Comparison of ENCODE assay signal across 8 mouse cellular contexts in genomic region chr12:85110698-85111592, GRCm38 (mm10). TPM values are rescaled to one million over a fixed set of nuclear protein-coding genes. Genes with fewer than 3 reads are reported as not detected.
DNase-seq lines count a peak whose midpoint lies in the region; ATAC-seq lines count a peak whose summit lies in the region.

Prox2 (minus strand) TSS chr12:85110759.
Dlst (plus strand) TSS chr12:85110833.

- peak within 1 kb of the TSS; percentile 86 for H3K4me2 ChIP-seq in midbrain, embryonic 11.5 days

- peaks cover 25% of the 10 kb centered on the region for H3K36me3 ChIP-seq in embryonic facial prominence, embryonic 10.5 days (replicated peaks)
- no peaks in the 10 kb centered on the region for H3K36me3 ChIP-seq in midbrain, embryonic 11.5 days (ENCODE audit: control insufficient read depth, insufficient read depth, low read length)

- intact Hi-C loops in left cerebral cortex, postnatal 4 days (cut with DNase I) = no loop called here

- H3K27ac ChIP-seq in embryonic facial prominence, embryonic 10.5 days (replicated peaks) = peak within 1 kb of the TSS; percentile 93
- H3K27ac ChIP-seq in midbrain, embryonic 11.5 days (ENCODE audit: low read depth, low read length) = peak within 1 kb of the TSS; percentile 56; the same call in 1 of the 2 replicates

- ATAC-seq in granulocyte monocyte progenitor cell, adult 5-6 weeks (replicated peaks; ENCODE audit: poor library complexity, severe bottlenecking) = peak; percentile 76
- ATAC-seq in midbrain, embryonic 11.5 days (ENCODE audit: low FRiP score) = peak; percentile 94

- H3K9me3 ChIP-seq in embryonic facial prominence, embryonic 10.5 days = no peaks in the 10 kb centered on the region
- H3K9me3 ChIP-seq in midbrain, embryonic 11.5 days (ENCODE audit: control insufficient read depth, low read length) = no peaks in the 10 kb centered on the region

- H3K4me3 ChIP-seq in embryonic facial prominence, embryonic 10.5 days = peak within 1 kb of the TSS; percentile 95
- peak within 1 kb of the TSS; percentile 97 for H3K4me3 ChIP-seq in midbrain, embryonic 11.5 days (ENCODE audit: low read depth, low read length)

- under 1% methylated on average over 83 of the region's 83 CpGs for WGBS in embryonic facial prominence, embryonic 10.5 days
- WGBS in midbrain, embryonic 11.5 days = under 1% methylated on average over 83 of the region's 83 CpGs

- H3K27me3 ChIP-seq in embryonic facial prominence, embryonic 10.5 days (replicated peaks; ENCODE audit: low read depth, poor library complexity, severe bottlenecking) = 0 out of 2 replicates have a peak, but pooled peaks cover 8% of the 10 kb centered on the region
- H3K27me3 ChIP-seq in midbrain, embryonic 11.5 days (ENCODE audit: control insufficient read depth, insufficient read depth, low read length) = no peaks in the 10 kb centered on the region

- H3K4me1 ChIP-seq in embryonic facial prominence, embryonic 10.5 days = peaks cover 42% of the 10 kb centered on the region
- H3K4me1 ChIP-seq in midbrain, embryonic 11.5 days (ENCODE audit: control insufficient read depth, insufficient read depth, low read length) = peaks cover 21% of the 10 kb centered on the region

- peak within 1 kb of the TSS; percentile 95 for H3K9ac ChIP-seq in midbrain, embryonic 11.5 days (ENCODE audit: low read length)

- peak; percentile 95 for DNase-seq in adrenal gland, postnatal 14 days
- peak; percentile 92 for DNase-seq in embryonic facial prominence, embryonic 10.5 days (ENCODE audit: low spot score)
- DNase-seq in kidney, adult 11 months = peak; percentile 82
- DNase-seq in left cerebral cortex, postnatal 4 days = peak; percentile 90
- DNase-seq in midbrain, embryonic 11.5 days (ENCODE audit: low spot score, missing footprints) = peak; percentile 99
- DNase-seq in right cerebral cortex, postnatal 4 days = peak; percentile 86
- peak; percentile 89 for DNase-seq in yolk sac, embryonic 10.5 days (ENCODE audit: low spot score)

RNA-seq across cellular contexts. Expression of gene Prox2, which starts in this region (rescaled TPM):
- total RNA-seq in adrenal gland, postnatal 14 days (2021) = 4.7 and 6.7 TPM in 2 replicates
- polyA plus RNA-seq in embryonic facial prominence, embryonic 10.5 days (2016; fragmentation: Nextera tagmentation; extraction: Ambion mirVana) = 2.9 and 3.7 TPM in 2 replicates
- total RNA-seq in granulocyte monocyte progenitor cell, adult 5-6 weeks (2014; fragmentation: Nextera tagmentation) = 0.90 and 2.9 TPM in 2 replicates
- total RNA-seq in granulocyte monocyte progenitor cell, adult 5-6 weeks (2017) = 1.1 and 1.5 TPM in 2 replicates
- total RNA-seq in left cerebral cortex, postnatal 4 days (2021) = 1 to 10 TPM in 1 of 2 experiments, under 1 TPM in 1; 0.64 to 1.5 TPM
- 2.6 and 3.6 TPM in 2 replicates for polyA plus RNA-seq in midbrain, embryonic 11.5 days (2014; fragmentation: Nextera tagmentation; extraction: Ambion mirVana)

RNA-seq across cellular contexts. Expression of gene Dlst, which starts in this region (rescaled TPM):
- 692 and 702 TPM in 2 replicates for total RNA-seq in adrenal gland, postnatal 14 days (2021)
- polyA plus RNA-seq in embryonic facial prominence, embryonic 10.5 days (2016; fragmentation: Nextera tagmentation; extraction: Ambion mirVana) = 106 TPM in 2 replicates
- total RNA-seq in granulocyte monocyte progenitor cell, adult 5-6 weeks (2014; fragmentation: Nextera tagmentation) = 106 and 140 TPM in 2 replicates
- total RNA-seq in granulocyte monocyte progenitor cell, adult 5-6 weeks (2017) = 167 and 195 TPM in 2 replicates
- 100 to 1,000 TPM; 157 to 166 TPM for total RNA-seq in left cerebral cortex, postnatal 4 days (2021)
- polyA plus RNA-seq in midbrain, embryonic 11.5 days (2014; fragmentation: Nextera tagmentation; extraction: Ambion mirVana) = 93.9 and 97.0 TPM in 2 replicates

Comparison
In these comparisons a context has a peak if more than half of its experiments do, and no peak if none do; other contexts are left out.
1. Peak in every context shown above with its lines: DNase-seq, ATAC-seq, H3K4me3 ChIP-seq and H3K27ac ChIP-seq.